Mouse (Mus musculus) Patski (cell line): ENCODE measurements at regions not wholly inside any gene's neighbourhood (a gene's known extent, or its start where the extent isn't known, plus 50 kb on each side); places are given as distances from the start of the nearest gene placed in this dataset.
"Not testable (repeated sequence)": the region's sequence is repeated elsewhere in the genome, so short reads cannot be mapped to it uniquely, and the experiment has no call there.

Experiments used
- ATAC-seq: fragments of 100-300 bp; one replicate; pipeline ENCODE4 v1.8.0; 2021
- CTCF ChIA-PET: fragments of 350-600 bp; sonication (Branson Sonifier 250); formaldehyde crosslinking; loops from one replicate; lab custom pipeline; 2022; ENCODE audit warnings: inconsistent platforms; lab: Charles Lee
- POLR2A ChIA-PET: fragments of 350-600 bp; sonication (Branson Sonifier 250); formaldehyde crosslinking; loops from one replicate; lab custom pipeline; 2022; ENCODE audit warnings: antibody characterized with exemption, inconsistent platforms; lab: Charles Lee
- DNase-seq: peaks from one replicate; pipeline ENCODE4 v3.0.0-alpha.2; 2011; ENCODE audit warnings: low read depth, low spot score
- H3K27me3 ChIP-seq: fragments of 371-371 bp; one replicate; pipeline ENCODE4 v1.5.1; 2021
- CTCF ChIP-seq: fragments of 100-300 bp; IDR thresholded peaks from one replicate; pipeline ENCODE4 v1.5.1; 2021
- in situ Hi-C: fragments of 300-500 bp; cut with MboI; formaldehyde crosslinking; loops from 3 replicates; pipeline ENCODE4 v1.11.1; 2018; ENCODE audit warnings: low pct_unique_long_range_greater_than_20kb, mixed read lengths

DNA sequence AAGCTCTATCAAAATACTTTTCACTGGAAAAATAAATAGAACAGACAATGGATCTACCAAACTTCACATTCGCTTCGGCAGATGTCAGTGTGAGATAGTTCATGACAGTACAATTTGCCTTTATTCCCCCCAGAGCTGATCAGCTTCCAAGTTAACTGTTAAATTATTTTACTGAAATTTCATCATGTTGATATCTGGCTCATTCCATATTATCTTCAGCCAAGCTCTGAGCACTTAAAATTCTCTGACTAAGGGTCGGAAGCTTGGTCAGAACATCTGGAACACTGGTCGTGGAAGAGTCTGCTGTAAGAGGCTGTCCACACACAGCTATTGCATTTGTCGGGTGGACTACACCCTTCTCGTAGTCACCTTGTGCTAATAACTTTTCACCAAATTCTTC lies 181.3 kb upstream of the Thumpd2 start:
- POLR2A ChIA-PET: no interaction called here
- no peak for DNase-seq
- TF ChIP-seq CTCF: no peak
- in situ Hi-C loops: no loop called here
- ATAC-seq: no peak
- H3K27me3 ChIP-seq: no peaks in the 10 kb centered on the region
- CTCF ChIA-PET: no interaction called here

DNA sequence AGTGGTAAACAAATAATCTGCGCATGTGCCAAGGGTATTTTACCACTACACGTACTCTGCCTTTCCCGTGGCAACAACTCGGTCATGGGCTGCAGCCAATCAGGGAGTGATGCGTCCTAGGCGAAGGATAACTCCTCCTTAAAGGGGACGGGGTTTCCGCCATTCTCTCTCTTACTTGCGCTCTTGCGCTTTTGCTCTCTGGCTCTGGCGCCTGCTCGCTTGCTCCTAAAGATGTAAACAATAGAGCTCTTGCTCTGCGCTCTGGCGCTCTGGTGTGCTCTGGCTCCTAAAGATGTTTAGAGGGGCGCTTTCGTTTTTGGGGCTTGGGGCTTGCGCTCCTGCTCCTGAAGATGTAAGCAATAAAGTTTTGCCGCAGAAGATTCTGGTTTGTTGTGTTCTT lies 166.9 kb upstream of the Thumpd2 start:
- DNase-seq, in situ Hi-C loops, ATAC-seq, POLR2A ChIA-PET, H3K27me3 ChIP-seq, CTCF ChIA-PET: not testable (repeated sequence)

DNA sequence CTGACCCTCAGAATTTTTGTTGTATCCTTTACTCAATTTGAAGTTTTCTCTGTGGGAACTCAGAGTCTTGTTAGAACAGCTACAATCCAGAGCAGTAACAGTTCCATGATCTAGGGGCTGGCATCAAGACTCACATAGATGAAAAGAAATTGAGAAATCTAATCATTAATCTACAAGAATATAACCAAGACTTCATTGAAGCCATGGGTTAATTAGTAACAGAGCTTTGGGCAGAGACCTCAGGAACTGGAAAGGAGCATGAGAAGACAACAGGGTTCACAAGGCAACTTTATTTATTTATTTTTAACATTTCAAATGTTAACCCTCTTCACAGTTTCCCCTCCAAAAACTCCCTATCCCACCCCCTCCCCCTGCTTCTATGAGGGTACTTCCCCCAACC lies 160.4 kb upstream of the Thumpd2 start:
- H3K27me3 ChIP-seq: peaks cover 23% of the 10 kb centered on the region
- TF ChIP-seq CTCF: no peak
- ChIA-PET CTCF (interaction anchor here (1.1 to 1.8 kb wide), 2 partner anchors 10 to 12 kb away, joined by 3 to 4 read pairs; no protein-coding TSS in a partner anchor), POLR2A (no interaction called here)
- no peak for DNase-seq
- in situ Hi-C loops: no loop called here
- no peak for ATAC-seq

DNA sequence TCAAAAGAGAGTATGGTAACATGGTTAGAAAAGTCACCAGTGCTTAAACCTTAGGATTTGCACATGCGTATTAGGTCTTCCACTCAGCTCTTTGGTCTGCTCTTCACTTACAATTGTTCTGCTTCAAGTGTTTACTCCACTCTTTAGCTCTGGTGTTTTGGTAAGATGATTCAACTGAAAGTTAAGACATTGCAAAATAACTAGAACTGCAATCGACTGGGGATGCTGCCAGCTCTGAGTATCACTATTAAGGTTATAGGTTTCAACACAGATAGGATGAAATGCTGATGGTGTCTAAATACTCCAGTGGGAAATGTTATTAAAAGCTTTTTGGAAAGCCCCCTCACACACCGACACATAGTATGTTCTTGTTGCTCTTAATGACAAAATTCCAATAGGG lies 156.6 kb upstream of the Thumpd2 start:
- CTCF ChIA-PET: no interaction called here
- TF ChIP-seq CTCF: no peak
- no peak for DNase-seq
- POLR2A ChIA-PET: no interaction called here
- in situ Hi-C loops: no loop called here
- ATAC-seq: no peak
- peaks cover 34% of the 10 kb centered on the region for H3K27me3 ChIP-seq

- peaks cover 14% of the 10 kb centered on the region for H3K27me3 ChIP-seq
- no peak for TF ChIP-seq CTCF
- in situ Hi-C loops: no loop called here
- no peak for DNase-seq
- no peak for ATAC-seq
- ChIA-PET POLR2A (no interaction called here), CTCF (interaction anchor here (1.6 kb wide), 1 partner anchor 10 kb away, joined by 4 read pairs; no protein-coding TSS in a partner anchor)
Measured at GRCm38 (mm10) chr17:81214844-81215243, 150.0 kb upstream of the Thumpd2 start.

GRCm38 (mm10) chr17:81212043-81212442 lies 147.2 kb upstream of the Thumpd2 start:
- CTCF ChIA-PET: no interaction called here
- POLR2A ChIA-PET: no interaction called here
- DNase-seq: no peak
- no peak for TF ChIP-seq CTCF
- in situ Hi-C loops: no loop called here
- no peak for ATAC-seq
- H3K27me3 ChIP-seq: peaks cover 5% of the 10 kb centered on the region

GRCm38 (mm10) chr17:81210389-81210788 lies 145.5 kb upstream of the Thumpd2 start:
- DNase-seq (no peak), ATAC-seq (no peak)
- in situ Hi-C loops: no loop called here
- ChIA-PET POLR2A (no interaction called here), CTCF (no interaction called here)
- no peak for TF ChIP-seq CTCF
- H3K27me3 ChIP-seq: peaks cover 11% of the 10 kb centered on the region

GRCm38 (mm10) chr17:81209323-81209722 lies 144.4 kb upstream of the Thumpd2 start:
- TF ChIP-seq CTCF: no peak
- ChIA-PET POLR2A (no interaction called here), CTCF (no interaction called here)
- ATAC-seq (no peak), DNase-seq (no peak)
- peaks cover 12% of the 10 kb centered on the region for H3K27me3 ChIP-seq
- in situ Hi-C loops: no loop called here

GRCm38 (mm10) chr17:81201052-81201451 lies 136.2 kb upstream of the Thumpd2 start:
- no peak for ATAC-seq
- no peak for DNase-seq
- CTCF ChIA-PET: no interaction called here
- TF ChIP-seq CTCF: no peak
- in situ Hi-C loops: no loop called here
- POLR2A ChIA-PET: no interaction called here
- peaks cover 28% of the 10 kb centered on the region for H3K27me3 ChIP-seq

DNA sequence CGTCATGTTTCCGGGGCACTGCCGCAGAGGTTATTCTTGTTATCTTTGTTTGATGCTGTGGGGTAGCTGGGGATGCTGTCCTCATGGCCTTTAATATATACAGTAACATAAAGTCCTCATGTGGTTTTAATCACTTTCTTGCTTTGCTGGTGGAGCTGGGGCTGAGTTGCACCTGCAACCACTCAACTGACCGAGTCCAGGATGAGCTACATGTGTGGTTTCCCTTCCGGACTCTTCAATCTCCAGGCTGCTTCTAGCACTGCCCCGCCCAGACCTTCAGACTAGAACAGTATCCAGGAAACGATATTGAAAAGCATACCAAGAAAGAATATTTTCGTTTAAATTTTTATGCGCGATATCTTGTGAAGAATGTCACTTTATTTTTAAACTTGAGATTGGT lies 129.1 kb upstream of the Thumpd2 start:
- ATAC-seq: no peak

GRCm38 (mm10) chr17:81193230-81193871 lies 128.5 kb upstream of the Thumpd2 start:
- DNase-seq (no peak), ATAC-seq (no peak)
- peak; percentile 72 for TF ChIP-seq CTCF
- in situ Hi-C loops: loop anchor here (5.0 to 25.0 kb wide), 3 partner anchors 594 to 1809 kb away; no protein-coding TSS in a partner anchor
- ChIA-PET CTCF (interaction anchor here (1.5 kb wide), 1 partner anchor 1811 kb away, joined by 4 read pairs; no protein-coding TSS in a partner anchor), POLR2A (no interaction called here)
- peaks cover 16% of the 10 kb centered on the region for H3K27me3 ChIP-seq

More for the DNA sequence above, 129.1 kb upstream of the Thumpd2 start:
- no peak for TF ChIP-seq CTCF
- ChIA-PET POLR2A (no interaction called here), CTCF (interaction anchor here (1.5 kb wide), 1 partner anchor 1810 kb away, joined by 4 read pairs; no protein-coding TSS in a partner anchor)
- in situ Hi-C loops: loop anchor here (5.0 to 25.0 kb wide), 3 partner anchors 593 to 1808 kb away; no protein-coding TSS in a partner anchor
- DNase-seq: no peak
- H3K27me3 ChIP-seq: peaks cover 16% of the 10 kb centered on the region
